Mouse (Mus musculus) kidney, postnatal 0 days (tissue): Measurements from ENCODE around the gene Ddrgk1. TPM values are rescaled to one million over a fixed set of nuclear protein-coding genes. Genes with fewer than 3 reads are reported as not detected.

Experiments used
- ATAC-seq: fragments of 200-750 bp; cut with Nextera tagmentation; replicated peaks from 2 replicates; pipeline ENCODE4 v1.8.0; 2017; ENCODE audit warnings: low read depth, moderate number of reproducible peaks, moderate TSS enrichment, moderate library complexity; ENCODE audit not compliant: low FRiP score
- DNase-seq: peaks from one replicate; pipeline ENCODE4 v3.0.0-alpha.2; 2016; ENCODE audit warnings: low spot score
- H3K27ac ChIP-seq: fragments of 300-500 bp; sonication (generic); 2 replicates; pipeline ENCODE4 v1.5.1; 2014; ENCODE audit warnings: mild to moderate bottlenecking
- H3K27me3 ChIP-seq: fragments of 300-500 bp; sonication (generic); 2 replicates; pipeline ENCODE4 v1.6.1; 2014; ENCODE audit warnings: low read length, mixed read lengths; ENCODE audit not compliant: insufficient read depth
- H3K36me3 ChIP-seq: fragments of 300-500 bp; sonication (generic); 2 replicates; pipeline ENCODE4 v1.6.1; 2014; ENCODE audit warnings: low read length, mixed read lengths; ENCODE audit not compliant: insufficient read depth
- H3K4me1 ChIP-seq: fragments of 300-500 bp; sonication (generic); replicated peaks from 2 replicates; pipeline ENCODE4 v1.6.1; 2014; ENCODE audit warnings: antibody characterized with exemption, low read length, mixed read lengths; ENCODE audit not compliant: insufficient read depth
- H3K4me2 ChIP-seq: fragments of 300-500 bp; sonication (generic); 2 replicates; pipeline ENCODE4 v1.6.1; 2014; ENCODE audit warnings: mild to moderate bottlenecking, low read length, moderate library complexity, mixed read lengths
- H3K4me3 ChIP-seq: fragments of 300-500 bp; sonication (generic); replicated peaks from 2 replicates; pipeline ENCODE4 v1.5.1; 2014; ENCODE audit warnings: low read depth, low read length
- H3K9ac ChIP-seq: fragments of 300-500 bp; sonication (generic); 2 replicates; pipeline ENCODE4 v1.6.1; 2014; ENCODE audit warnings: low read depth, low read length
- H3K9me3 ChIP-seq: fragments of 300-500 bp; sonication (generic); replicated peaks from 2 replicates; pipeline ENCODE4 v1.6.1; 2016; ENCODE audit warnings: low read length, inconsistent platforms, mixed read lengths
- CTCF ChIP-seq: IDR thresholded peaks from 2 replicates; pipeline ENCODE4 v1.5.1; 2016; ENCODE audit warnings: antibody characterized with exemption, low read depth, mild to moderate bottlenecking, moderate library complexity
- WGBS: fragments of 180-500 bp; shearing (Covaris S2); extraction: QIAGEN DNeasy Blood & Tissue Kit; methylation state at CpG from one replicate; pipeline ENCODE4 v1.1.7; 2014; 5-methylcytosine and 5-hydroxymethylcytosine counted together
- polyA plus RNA-seq: library from polyadenylated mRNA; unstranded; fragments of >200 nt; fragmentation: Nextera tagmentation; extraction: Ambion mirVana; gene quantifications from 2 replicates; pipeline ENCODE4 v1.2.1, GENCODE M21; 2015

Ddrgk1 gene
- polyA plus RNA-seq, 1 experiment from 2014 or later: 89.6 TPM

DNA sequence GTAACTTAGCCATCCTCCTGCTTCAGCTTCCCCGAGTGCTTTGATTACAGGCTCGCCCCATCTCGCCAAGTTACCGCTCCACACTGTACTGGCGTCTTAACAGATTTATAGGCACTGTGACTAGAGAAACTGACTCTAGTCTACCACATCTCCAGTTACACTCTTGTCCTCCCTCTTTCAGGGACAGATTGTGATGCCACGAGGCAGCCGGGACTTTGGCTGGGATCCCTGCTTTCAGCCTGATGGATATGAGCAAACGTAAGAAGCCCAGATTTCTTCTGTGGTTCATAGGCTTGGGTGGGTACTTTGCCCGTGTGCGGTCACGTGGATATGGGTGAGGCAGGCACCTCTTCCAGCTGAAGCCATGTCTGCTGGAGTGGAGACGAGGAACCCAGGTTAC, 14.7 kb upstream of the Ddrgk1 start:
- no peak for TF ChIP-seq CTCF
- Histone ChIP-seq H3K4me3 (no peak overlapping the region), H3K9me3 (no peaks in the 10 kb centered on the region), H3K36me3 (peaks cover 55% of the 10 kb centered on the region), H3K27ac (no peak overlapping the region), H3K27me3 (no peaks in the 10 kb centered on the region), H3K4me2 (no peak overlapping the region), H3K4me1 (no peaks in the 10 kb centered on the region), H3K9ac (no peak overlapping the region)
- no peak for DNase-seq
- 70% methylated on average over 12 of the region's 12 CpGs for WGBS
- no peak for ATAC-seq

DNA sequence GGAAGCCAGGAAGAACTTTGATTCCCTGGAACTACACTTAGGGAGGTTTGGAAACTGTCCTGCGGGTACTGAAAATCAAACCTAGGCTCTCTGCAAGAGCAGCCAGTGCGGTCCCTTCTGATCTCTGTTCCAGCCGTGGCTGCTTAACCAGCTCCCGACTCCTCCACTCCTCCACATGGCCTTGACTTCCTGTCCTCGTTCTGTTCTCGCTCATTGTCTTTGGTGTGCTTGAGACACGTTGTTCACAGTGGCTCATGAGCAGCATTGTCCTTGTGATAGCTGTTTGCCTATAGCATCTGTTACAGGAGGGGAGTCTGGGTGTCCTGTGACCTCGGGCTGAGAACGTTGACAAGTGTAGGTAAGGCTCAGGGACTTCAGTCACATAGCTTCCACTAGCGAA, 12.8 kb upstream of the Ddrgk1 start:
- Histone ChIP-seq H3K27me3 (no peaks in the 10 kb centered on the region), H3K27ac (no peak overlapping the region), H3K4me2 (no peak overlapping the region), H3K9me3 (no peaks in the 10 kb centered on the region), H3K9ac (no peak overlapping the region), H3K4me3 (no peak overlapping the region), H3K36me3 (peaks cover 68% of the 10 kb centered on the region), H3K4me1 (no peaks in the 10 kb centered on the region)
- DNase-seq (peak; percentile 53), ATAC-seq (peak; percentile 29; the same call in 1 of the 2 replicates)
- 39% methylated on average over 10 of the region's 10 CpGs for WGBS
- no peak for TF ChIP-seq CTCF

DNA sequence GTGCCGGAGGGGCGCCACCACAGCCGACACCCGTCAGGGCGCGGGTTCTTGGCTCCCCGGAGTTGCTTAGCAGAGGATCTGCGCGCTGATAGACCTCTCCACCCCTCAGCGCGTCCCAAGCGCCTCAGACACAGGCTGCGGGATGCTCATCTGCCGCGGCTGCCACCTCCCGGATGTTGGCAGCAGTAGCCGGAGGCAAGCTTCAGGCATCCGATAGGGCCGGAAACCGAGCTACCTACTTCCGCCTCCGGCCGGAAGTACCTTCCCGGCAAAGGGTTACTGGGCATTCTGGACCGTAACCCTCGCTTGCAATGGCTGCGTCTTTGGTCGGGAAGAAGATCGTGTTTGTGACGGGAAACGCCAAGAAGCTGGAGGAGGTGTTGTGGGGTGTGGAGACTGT, 3.1 kb upstream of the Ddrgk1 start, which contains the start of gene Itpa:
TSS of gene Itpa (plus strand) at position 52 of the 400 bp plus-strand sequence.
- Histone ChIP-seq H3K9me3 (no peaks in the 10 kb centered on the region), H3K9ac (peak within 1 kb of the TSS; percentile 74), H3K36me3 (peaks cover 13% of the 10 kb centered on the region; the same call in 1 of the 2 replicates), H3K4me3 (peak within 1 kb of the TSS; percentile 67), H3K4me2 (peak within 1 kb of the TSS; percentile 82), H3K27me3 (no peaks in the 10 kb centered on the region), H3K27ac (peak within 1 kb of the TSS; percentile 80), H3K4me1 (no peaks in the 10 kb centered on the region; the same call in 1 of the 2 replicates)
- ATAC-seq: peak; percentile 60
- DNase-seq: peak; percentile 93
- WGBS: under 1% methylated on average over 31 of the region's 31 CpGs
- peak; percentile 71 for TF ChIP-seq CTCF

DNA sequence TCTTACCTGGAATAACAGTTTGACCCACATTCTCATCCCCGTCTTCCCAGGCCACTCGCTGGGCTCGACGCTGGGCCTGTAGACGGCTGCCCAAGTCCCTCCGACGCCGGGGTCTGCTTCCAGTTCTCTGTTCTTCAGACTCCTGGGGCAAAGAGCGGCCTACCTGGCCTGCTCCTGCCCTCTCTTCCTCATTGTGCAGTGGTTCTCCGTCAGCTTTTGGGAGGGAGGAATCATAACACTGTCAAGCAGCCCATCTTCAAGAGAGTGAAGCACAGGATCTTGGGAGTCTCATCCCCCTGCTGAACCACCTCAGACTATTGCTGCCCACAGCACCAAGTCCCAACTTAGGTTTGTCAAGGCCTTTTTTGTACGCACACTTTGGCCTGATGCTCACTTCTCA, 1.1 kb downstream of the Ddrgk1 start:
- Histone ChIP-seq H3K9ac (peak overlapping the region; percentile 94; the same call in 1 of the 2 replicates), H3K9me3 (no peaks in the 10 kb centered on the region), H3K27me3 (no peaks in the 10 kb centered on the region), H3K36me3 (peaks cover 29% of the 10 kb centered on the region), H3K27ac (no peak overlapping the region; the same call in 1 of the 2 replicates), H3K4me3 (peak overlapping the region; percentile 59; the same call in 1 of the 2 replicates), H3K4me2 (peak overlapping the region; percentile 64), H3K4me1 (no peaks in the 10 kb centered on the region; the same call in 1 of the 2 replicates)
- DNase-seq (no peak), ATAC-seq (no peak)
- TF ChIP-seq CTCF: no peak
- WGBS: 88% methylated on average over 11 of the region's 11 CpGs

DNA sequence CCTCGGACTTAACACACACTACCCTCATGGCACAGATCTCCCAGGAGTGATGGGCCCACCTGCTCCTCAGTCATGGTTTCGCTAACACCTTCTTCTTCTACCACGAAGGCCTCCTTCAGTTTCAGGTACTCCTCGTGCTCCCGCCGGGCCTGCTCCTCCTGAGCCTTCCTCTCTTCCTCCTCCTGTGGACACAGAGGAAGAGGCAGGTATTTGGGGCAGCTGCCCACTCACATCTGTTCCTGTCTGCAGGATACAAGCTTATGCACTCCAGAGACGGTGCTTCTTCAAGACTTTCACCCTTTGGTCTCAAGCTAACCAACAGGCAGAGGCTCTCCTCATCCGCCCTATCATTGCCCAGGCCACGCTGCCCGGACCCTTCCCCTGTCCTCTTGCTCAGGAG, 5.9 kb downstream of the Ddrgk1 start:
- 98% methylated on average over 10 of the region's 10 CpGs for WGBS
- DNase-seq (no peak), ATAC-seq (no peak)
- H3K4me3 ChIP-seq: no peak overlapping the region
- H3K4me1 ChIP-seq: no peaks in the 10 kb centered on the region; the same call in 1 of the 2 replicates
- TF ChIP-seq CTCF: no peak
- H3K27me3 ChIP-seq: no peaks in the 10 kb centered on the region
- no peak overlapping the region for H3K27ac ChIP-seq
- no peaks in the 10 kb centered on the region for H3K9me3 ChIP-seq
- H3K9ac ChIP-seq: no peak overlapping the region
- peaks cover 66% of the 10 kb centered on the region for H3K36me3 ChIP-seq
- no peak overlapping the region for H3K4me2 ChIP-seq

DNA sequence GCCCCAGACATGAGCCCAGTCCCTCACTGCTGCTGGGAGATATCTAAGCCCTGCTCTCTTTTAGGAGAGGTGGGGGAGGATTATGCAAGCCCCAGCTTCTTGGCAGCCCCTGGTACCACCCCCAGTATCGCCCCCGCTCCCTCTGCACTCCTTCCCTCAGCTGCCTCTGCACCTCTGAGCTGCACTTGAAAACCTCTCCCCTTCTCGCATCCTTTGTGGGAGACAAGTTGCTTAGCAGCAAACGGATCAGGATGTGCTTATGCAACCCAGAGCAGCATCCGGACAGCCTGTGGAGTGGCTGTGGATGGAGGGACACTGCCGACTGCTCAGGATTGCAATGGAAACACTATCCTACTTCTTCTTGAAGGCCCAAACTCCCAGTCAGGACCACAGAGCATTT, 6.9 kb downstream of the Ddrgk1 start:
- no peaks in the 10 kb centered on the region for H3K4me1 ChIP-seq
- H3K36me3 ChIP-seq: peaks cover 65% of the 10 kb centered on the region
- no peak overlapping the region for H3K27ac ChIP-seq
- no peak overlapping the region for H3K9ac ChIP-seq
- H3K9me3 ChIP-seq: no peaks in the 10 kb centered on the region
- no peaks in the 10 kb centered on the region for H3K27me3 ChIP-seq
- ATAC-seq (no peak), DNase-seq (no peak)
- H3K4me3 ChIP-seq: no peak overlapping the region
- WGBS: 90% methylated on average over 6 of the region's 6 CpGs
- TF ChIP-seq CTCF: no peak
- H3K4me2 ChIP-seq: no peak overlapping the region

DNA sequence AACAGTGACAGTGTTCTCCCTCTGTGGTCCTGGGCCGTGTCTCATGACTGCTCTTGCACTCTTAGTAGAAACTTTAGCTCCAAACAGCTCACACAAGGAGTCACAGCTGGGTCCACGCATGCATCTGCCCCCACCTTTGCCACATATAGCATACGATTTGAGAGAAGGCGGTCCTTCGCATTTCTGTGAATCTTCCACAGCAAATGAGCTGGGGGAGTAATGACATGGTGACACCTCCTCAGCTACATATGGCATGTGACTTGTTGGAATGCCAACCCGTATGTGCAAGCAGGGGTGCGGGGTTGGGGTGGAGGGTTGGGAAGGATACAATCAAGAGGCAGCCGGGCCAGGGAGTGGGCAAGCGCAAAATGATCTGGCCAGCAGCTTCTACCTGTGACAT, 7.9 kb downstream of the Ddrgk1 start:
- no peaks in the 10 kb centered on the region for H3K27me3 ChIP-seq
- ATAC-seq (no peak), DNase-seq (no peak)
- TF ChIP-seq CTCF: no peak
- 92% methylated on average over 9 of the region's 9 CpGs for WGBS
- no peaks in the 10 kb centered on the region for H3K9me3 ChIP-seq
- no peak overlapping the region for H3K27ac ChIP-seq
- H3K4me2 ChIP-seq: no peak overlapping the region
- no peak overlapping the region for H3K9ac ChIP-seq
- peaks cover 57% of the 10 kb centered on the region for H3K36me3 ChIP-seq
- no peaks in the 10 kb centered on the region for H3K4me1 ChIP-seq
- H3K4me3 ChIP-seq: no peak overlapping the region
